Mouse (Mus musculus) CH12.LX (cell line): ENCODE results near the gene Ski. TPM values are rescaled to one million over a fixed set of nuclear protein-coding genes. Genes with fewer than 3 reads are reported as not detected.

Experiments used
- DNase-seq: peaks from one replicate; pipeline ENCODE4 v3.0.0-alpha.2; 2013; ENCODE audit errors: extremely low read depth
- H3K27ac ChIP-seq: 2 replicates; pipeline ENCODE4 v1.5.1; 2012; ENCODE audit warnings: low read depth, mild to moderate bottlenecking, control low read depth, moderate library complexity; ENCODE audit not compliant: insufficient read depth
- H3K27me3 ChIP-seq: replicated peaks from 2 replicates; pipeline ENCODE3; 2012; ENCODE audit warnings: inconsistent platforms
- H3K36me3 ChIP-seq, 2 experiments: replicated peaks in 1 of 2; 2 replicates each; pipeline versions ENCODE3 to v1.6.1; 2012; ENCODE audit warnings: inconsistent platforms in 1 of 2, low read length in 1 of 2, mild to moderate bottlenecking in 1 of 2, mixed read lengths in 1 of 2, moderate library complexity in 1 of 2; ENCODE audit not compliant: control insufficient read depth in 1 of 2, insufficient read depth in 1 of 2
- H3K4me1 ChIP-seq, 2 experiments: 2 replicates each; pipeline ENCODE4 v1.6.1; 2012; ENCODE audit warnings: inconsistent platforms in 1 of 2, moderate library complexity in 1 of 2; ENCODE audit not compliant: insufficient read depth in 2 of 2, control insufficient read depth in 1 of 2
- H3K4me2 ChIP-seq: 2 replicates; pipeline ENCODE4 v1.6.1; 2012; ENCODE audit warnings: low read depth, mild to moderate bottlenecking, control low read depth; ENCODE audit not compliant: poor library complexity, insufficient read depth, severe bottlenecking
- H3K4me3 ChIP-seq, 3 experiments: fragments of 150-350 bp in 1 of 3; sonication (generic) in 1 of 3; replicated peaks in 1 of 3; 2 replicates each; pipeline versions ENCODE3 to v1.5.1; 2011 to 2012; ENCODE audit warnings: low read depth in 2 of 3, low read length in 2 of 3, mild to moderate bottlenecking in 2 of 3, moderate library complexity in 2 of 3, control low read depth in 1 of 3, improper control_type of control experiment in 1 of 3, inconsistent platforms in 1 of 3, mixed read lengths in 1 of 3; ENCODE audit not compliant: poor library complexity in 1 of 3
- H3K79me2 ChIP-seq: replicated peaks from 2 replicates; pipeline ENCODE4 v1.6.1; 2012; ENCODE audit warnings: mild to moderate bottlenecking, moderate library complexity; ENCODE audit not compliant: control insufficient read depth, poor library complexity, insufficient read depth, severe bottlenecking; ENCODE audit errors: extremely low read depth
- H3K9ac ChIP-seq: 2 replicates; pipeline ENCODE4 v1.6.1; 2012; ENCODE audit warnings: low read depth, mild to moderate bottlenecking, control low read depth, moderate library complexity; ENCODE audit not compliant: insufficient read depth
- H3K9me3 ChIP-seq: replicated peaks from 2 replicates; pipeline ENCODE3; 2012; ENCODE audit warnings: low read length, inconsistent platforms, mixed read lengths
- BHLHE40 ChIP-seq: IDR thresholded peaks from 2 replicates; pipeline ENCODE4 v1.6.1; 2011; ENCODE audit warnings: mild to moderate bottlenecking, low read depth, low read length, improper control_type of control experiment
- CHD2 ChIP-seq: IDR thresholded peaks from 2 replicates; pipeline ENCODE4 v1.6.1; 2011; ENCODE audit warnings: low read length, improper control_type of control experiment
- CTCF ChIP-seq, 2 experiments: IDR thresholded peaks in 1 of 2; conservative IDR thresholded peaks in 1 of 2; 2 replicates each; pipeline ENCODE4 v1.5.1; 2011 to 2012; ENCODE audit warnings: low read depth in 2 of 2, low read length in 2 of 2, improper control_type of control experiment in 1 of 2, inconsistent platforms in 1 of 2, mild to moderate bottlenecking in 1 of 2, moderate library complexity in 1 of 2
- ELF1 ChIP-seq: IDR thresholded peaks from 2 replicates; pipeline ENCODE4 v1.6.1; 2014; ENCODE audit warnings: low read depth, mild to moderate bottlenecking, inconsistent platforms, low read length, improper control_type of control experiment
- EP300 ChIP-seq: IDR thresholded peaks from 2 replicates; pipeline ENCODE4 v1.6.1; 2011; ENCODE audit warnings: low read length, improper control_type of control experiment
- ETS1 ChIP-seq: conservative IDR thresholded peaks from 2 replicates; pipeline ENCODE4 v1.6.1; 2012; ENCODE audit warnings: low read depth, mild to moderate bottlenecking, inconsistent platforms, low read length, improper control_type of control experiment, moderate library complexity
- GABPA ChIP-seq: IDR thresholded peaks from 2 replicates; pipeline ENCODE4 v1.6.1; 2012; ENCODE audit warnings: low read depth, low read length, improper control_type of control experiment, inconsistent platforms; ENCODE audit not compliant: insufficient replicate concordance
- IRF4 ChIP-seq: IDR thresholded peaks from 2 replicates; pipeline ENCODE4 v1.6.1; 2014; ENCODE audit warnings: low read depth, mild to moderate bottlenecking, inconsistent platforms, low read length, improper control_type of control experiment
- MAFK ChIP-seq: IDR thresholded peaks from 2 replicates; pipeline ENCODE4 v1.6.1; 2011; ENCODE audit warnings: low read length, improper control_type of control experiment; ENCODE audit not compliant: insufficient replicate concordance
- MAX ChIP-seq: IDR thresholded peaks from 2 replicates; pipeline ENCODE4 v1.6.1; 2011; ENCODE audit warnings: low read length, improper control_type of control experiment
- MAZ ChIP-seq: IDR thresholded peaks from 2 replicates; pipeline ENCODE4 v1.6.1; 2012; ENCODE audit warnings: low read depth, mild to moderate bottlenecking, inconsistent platforms, low read length, improper control_type of control experiment, moderate library complexity
- MEF2A ChIP-seq: IDR thresholded peaks from 2 replicates; pipeline ENCODE4 v1.6.1; 2014; ENCODE audit warnings: low read depth, mild to moderate bottlenecking, inconsistent platforms, low read length, improper control_type of control experiment, borderline replicate concordance
- NELFE ChIP-seq: IDR thresholded peaks from 2 replicates; pipeline ENCODE4 v1.6.1; 2011; ENCODE audit warnings: low read depth, low read length, improper control_type of control experiment
- NRF1 ChIP-seq: IDR thresholded peaks from 2 replicates; pipeline ENCODE4 v1.6.1; 2014; ENCODE audit warnings: low read depth, mild to moderate bottlenecking, inconsistent platforms, low read length, improper control_type of control experiment, moderate library complexity
- PAX5 ChIP-seq: IDR thresholded peaks from 2 replicates; pipeline ENCODE4 v1.6.1; 2012; ENCODE audit warnings: low read length, inconsistent platforms, mixed read lengths
- POLR2AphosphoS2 ChIP-seq: IDR thresholded peaks from 2 replicates; pipeline ENCODE4 v1.6.1; 2011; ENCODE audit warnings: low read depth, low read length, improper control_type of control experiment
- SMC3 ChIP-seq: IDR thresholded peaks from 2 replicates; pipeline ENCODE4 v1.6.1; 2011; ENCODE audit warnings: low read depth, low read length, improper control_type of control experiment
- TBP ChIP-seq: conservative IDR thresholded peaks from 2 replicates; pipeline ENCODE4 v1.6.1; 2011; ENCODE audit warnings: low read depth, low read length, improper control_type of control experiment
- TCF12 ChIP-seq: IDR thresholded peaks from 2 replicates; pipeline ENCODE4 v1.6.1; 2014; ENCODE audit warnings: low read depth, mild to moderate bottlenecking, inconsistent platforms, low read length, improper control_type of control experiment
- UBTF ChIP-seq: IDR thresholded peaks from 2 replicates; pipeline ENCODE4 v1.6.1; 2012; ENCODE audit warnings: low read depth, mild to moderate bottlenecking, inconsistent platforms, low read length, improper control_type of control experiment, moderate library complexity
- USF1 ChIP-seq: IDR thresholded peaks from 2 replicates; pipeline ENCODE4 v1.6.1; 2014; ENCODE audit warnings: low read depth, mild to moderate bottlenecking, inconsistent platforms, low read length, improper control_type of control experiment
- USF2 ChIP-seq: conservative IDR thresholded peaks from 2 replicates; pipeline ENCODE4 v1.6.1; 2011; ENCODE audit warnings: low read depth, low read length, improper control_type of control experiment
- ZKSCAN1 ChIP-seq: IDR thresholded peaks from 2 replicates; pipeline ENCODE4 v1.6.1; 2012; ENCODE audit warnings: low read depth, inconsistent platforms, low read length, improper control_type of control experiment, borderline replicate concordance
- ZMIZ1 ChIP-seq: IDR thresholded peaks from 2 replicates; pipeline ENCODE4 v1.6.1; 2012; ENCODE audit warnings: low read depth, mild to moderate bottlenecking, inconsistent platforms, low read length, improper control_type of control experiment
- ZNF384 ChIP-seq: IDR thresholded peaks from 2 replicates; pipeline ENCODE4 v1.6.1; 2012; ENCODE audit warnings: low read depth, low read length, improper control_type of control experiment, inconsistent platforms
- dilution Hi-C: fragments of 300-500 bp; cut with MboI; formaldehyde crosslinking; loops from 2 replicates; pipeline ENCODE4 v1.14.3; 2020; ENCODE audit warnings: low sequenced_read_pairs; ENCODE audit not compliant: extremely low pct_unique_long_range_greater_than_20kb, extremely low pct_ligation_motif_present
- in situ Hi-C: fragments of 300-500 bp; cut with MboI; formaldehyde crosslinking; loops from 3 replicates; pipeline ENCODE4 v1.14.3; 2019; ENCODE audit warnings: low sequenced_read_pairs, low pct_ligation_motif_present, low pct_unique_long_range_greater_than_20kb, mixed read lengths
- polyA plus RNA-seq: library from polyadenylated mRNA; unstranded; fragments of >175 nt; gene quantifications from 2 replicates; pipeline ENCODE4 v1.2.1, GENCODE M21; 2012; ENCODE audit warnings: low read depth; ENCODE audit not compliant: insufficient read length
- total RNA-seq, 2 experiments: library from RNA; depleted of rRNA; stranded (reverse); fragments of 300-350 nt in 1 of 2; fragments of >200 nt in 1 of 2; gene quantifications; 2 replicates each; pipeline ENCODE4 v1.2.3; 2012 to 2014

Ski gene
- total and polyA plus RNA-seq, 3 experiments = 4.1 to 17.9 (median 10.1) TPM

- H3K4me1 ChIP-seq = peaks cover 37 to 81% of the 10 kb centered on the region in 2 experiments
- no peaks in the 10 kb centered on the region for H3K27me3 ChIP-seq
- TF ChIP-seq IRF4 (peak; percentile 72), BHLHE40 (peak; percentile 80), ELF1 (no peak), UBTF (no peak), TBP (no peak), PAX5 (no peak), ZNF384 (no peak), USF2 (no peak), USF1 (no peak), MAFK (no peak), MAZ (no peak), ZKSCAN1 (no peak), EP300 (peak; percentile 21; the same call in 1 of the 2 replicates)
- TF ChIP-seq, all 38 proteins: peak for 3
- peaks cover 65% of the 10 kb centered on the region for H3K79me2 ChIP-seq
- H3K9me3 ChIP-seq = no peaks in the 10 kb centered on the region
- H3K4me3 ChIP-seq = no peak overlapping the region
- H3K9ac ChIP-seq = no peak overlapping the region
- peaks cover 0 to 27% of the 10 kb centered on the region in 2 experiments for H3K36me3 ChIP-seq
- no peak overlapping the region for H3K4me2 ChIP-seq
- H3K27ac ChIP-seq = no peak overlapping the region
- in situ Hi-C loops = no loop called here
- dilution Hi-C loops = no loop called here
- no peak for DNase-seq
Observed at GRCm38 (mm10) chr4:155183201-155183600, 39.2 kb downstream of the Ski start.

DNA sequence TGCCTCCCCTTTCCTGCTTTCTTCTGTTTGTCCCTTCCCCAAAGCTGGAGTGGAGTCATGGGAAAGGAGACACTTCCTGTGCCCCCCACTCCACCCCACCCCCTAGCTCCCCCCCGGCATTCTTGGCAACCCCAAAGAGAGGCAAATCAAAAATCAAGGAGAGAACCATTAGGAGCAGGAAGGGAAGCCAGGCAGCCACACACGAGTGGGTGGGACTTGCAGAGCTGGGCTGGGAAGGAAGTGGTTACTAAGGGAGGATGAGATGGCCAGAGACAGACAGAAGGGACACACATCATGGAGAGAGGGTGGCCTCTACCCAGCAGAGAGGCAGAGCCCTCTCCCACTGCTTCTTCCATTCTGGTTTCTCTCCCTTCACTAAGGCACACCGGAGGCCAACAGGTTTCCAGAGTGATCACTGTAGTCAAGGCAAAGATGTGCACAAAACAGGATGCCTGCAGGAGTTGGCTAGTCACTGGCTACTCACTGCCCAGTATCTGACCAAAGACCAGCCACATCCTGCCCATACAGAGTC, 43.3 kb downstream of the Ski start:
- TF ChIP-seq NRF1 (no peak), ELF1 (no peak), PAX5 (no peak), MAX (no peak), MEF2A (no peak), SMC3 (no peak), CHD2 (no peak), TBP (no peak), CTCF (conservative IDR thresholded peaks at IDR 0.05 in 1 of 2, IDR thresholded peaks at IDR 0.05 in 1 of 2; ENCODE audit: low read depth in 2 of 2, low read length in 2 of 2) (no peak), BHLHE40 (no peak), ETS1 (no peak), TCF12 (no peak), POLR2AphosphoS2 (no peak), GABPA (no peak), NELFE (no peak), ZMIZ1 (no peak)
- Histone ChIP-seq H3K79me2 (peaks cover 56% of the 10 kb centered on the region), H3K27me3 (no peaks in the 10 kb centered on the region), H3K27ac (no peak overlapping the region), H3K4me1 (peaks cover 34 to 78% of the 10 kb centered on the region in 2 experiments), H3K9ac (no peak overlapping the region), H3K36me3 (peaks cover 0 to 32% of the 10 kb centered on the region in 2 experiments), H3K4me2 (no peak overlapping the region), H3K4me3 (no peak overlapping the region), H3K9me3 (no peaks in the 10 kb centered on the region)
- DNase-seq = no peak
- dilution Hi-C loops (no loop called here), in situ Hi-C loops (no loop called here)
